Mouse (Mus musculus): ENCODE data around the gene Atmin.

- TF ChIP-seq CHD2 (IDR thresholded peaks at IDR 0.05; ENCODE audit: low read depth, low read length) (no peak), MAFK (IDR thresholded peaks at IDR 0.05; ENCODE audit: insufficient read depth, low read depth, low read length) (no peak), ZNF384 (IDR thresholded peaks at IDR 0.05; ENCODE audit: low read depth, low read length) (no peak), HCFC1 (IDR thresholded peaks at IDR 0.05; ENCODE audit: borderline replicate concordance, insufficient read depth, low read length) (no peak)
Observed at GRCm38 (mm10) chr8:116975606-116976005, 32.4 kb downstream of the Atmin start.
